Mouse (Mus musculus) intestine, postnatal 0 days (tissue): Measurements from ENCODE around the gene Klhl42. TPM values are rescaled to one million over a fixed set of nuclear protein-coding genes. Genes with fewer than 3 reads are reported as not detected.

Source experiments
- ATAC-seq: fragments of 200-750 bp; cut with Nextera tagmentation; 2 replicates; pipeline ENCODE4 v1.8.0; 2017; ENCODE audit warnings: mild to moderate bottlenecking, moderate TSS enrichment, moderate library complexity
- H3K27ac ChIP-seq: fragments of 300-500 bp; sonication (generic); 2 replicates; pipeline ENCODE4 v1.5.1; 2014; ENCODE audit warnings: mild to moderate bottlenecking, low read depth, low read length, moderate library complexity
- H3K27me3 ChIP-seq: fragments of 300-500 bp; sonication (generic); replicated peaks from 2 replicates; pipeline ENCODE4 v1.6.1; 2014; ENCODE audit warnings: low read length, mixed read lengths; ENCODE audit not compliant: control insufficient read depth, insufficient read depth
- H3K36me3 ChIP-seq: fragments of 300-500 bp; sonication (generic); 2 replicates; pipeline ENCODE4 v1.6.1; 2014; ENCODE audit warnings: mild to moderate bottlenecking, moderate library complexity; ENCODE audit not compliant: control insufficient read depth, insufficient read depth
- H3K4me1 ChIP-seq: fragments of 300-500 bp; sonication (generic); replicated peaks from 2 replicates; pipeline ENCODE4 v1.6.1; 2014; ENCODE audit warnings: antibody characterized with exemption, low read length, mixed read lengths; ENCODE audit not compliant: control insufficient read depth, insufficient read depth
- H3K4me2 ChIP-seq: fragments of 300-500 bp; sonication (generic); replicated peaks from 2 replicates; pipeline ENCODE4 v1.6.1; 2014; ENCODE audit warnings: low read depth, mild to moderate bottlenecking, moderate library complexity
- H3K4me3 ChIP-seq: fragments of 300-500 bp; sonication (generic); 2 replicates; pipeline ENCODE4 v1.5.1; 2014; ENCODE audit warnings: low read depth, low read length
- H3K9ac ChIP-seq: fragments of 300-500 bp; sonication (generic); 2 replicates; pipeline ENCODE4 v1.6.1; 2014; ENCODE audit warnings: mild to moderate bottlenecking, low read depth, low read length
- H3K9me3 ChIP-seq: fragments of 300-500 bp; sonication (generic); 2 replicates; pipeline ENCODE4 v1.6.1; 2016; ENCODE audit warnings: mixed run types; ENCODE audit not compliant: control insufficient read depth
- CTCF ChIP-seq: sonication (generic); IDR thresholded peaks from 2 replicates; pipeline ENCODE4 v1.5.1; 2016; ENCODE audit warnings: low read depth, mild to moderate bottlenecking, control low read depth, antibody characterized with exemption, moderate library complexity
- WGBS: fragments of 180-500 bp; shearing (Covaris S2); extraction: QIAGEN DNeasy Blood & Tissue Kit; methylation state at CpG from one replicate; pipeline ENCODE4 v1.1.7; 2014; 5-methylcytosine and 5-hydroxymethylcytosine counted together
- polyA plus RNA-seq: library from polyadenylated mRNA; unstranded; fragments of >200 nt; fragmentation: Nextera tagmentation; extraction: Ambion mirVana; gene quantifications from 2 replicates; pipeline ENCODE4 v1.2.1, GENCODE M21; 2015

The Klhl42 gene
- polyA plus RNA-seq, 1 experiment from 2014 or later = 3.2 TPM

DNA sequence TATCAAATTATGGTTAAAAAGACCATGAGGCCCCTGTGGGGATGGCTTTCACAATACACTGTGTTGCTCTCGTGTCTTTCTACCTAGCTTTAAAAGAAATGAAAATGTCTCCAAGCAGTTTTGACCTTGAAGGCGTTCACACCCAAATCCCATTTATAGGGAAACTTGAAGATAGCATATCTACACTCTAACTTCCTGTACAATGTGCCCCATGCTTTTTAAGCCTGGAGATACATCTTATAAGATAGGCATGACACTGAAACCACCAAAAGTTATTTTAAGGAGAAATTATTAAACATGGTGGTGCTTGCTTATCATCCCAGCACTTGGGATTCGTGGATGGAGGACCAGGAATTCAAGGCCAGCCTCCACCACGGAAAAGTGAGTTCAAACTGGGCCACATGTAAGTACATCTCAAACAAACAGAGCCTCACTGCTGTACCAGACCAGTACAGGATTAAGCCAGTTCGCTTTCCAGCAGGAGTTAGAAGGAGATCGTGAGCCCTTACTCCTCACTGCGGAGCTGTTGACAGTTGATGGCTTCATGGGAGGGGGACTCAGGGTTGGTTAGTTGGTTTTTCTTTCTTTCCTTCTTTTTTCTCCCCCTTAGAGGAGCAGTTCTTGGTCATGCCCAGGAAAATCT, 5.7 kb upstream of the Klhl42 start:
- WGBS = 64% methylated on average over 7 of the region's 7 CpGs
- no peak for ATAC-seq
- Histone ChIP-seq H3K4me3 (no peak overlapping the region), H3K4me2 (no peak overlapping the region), H3K27ac (no peak overlapping the region), H3K27me3 (no peaks in the 10 kb centered on the region), H3K9me3 (no peaks in the 10 kb centered on the region), H3K4me1 (no peaks in the 10 kb centered on the region), H3K36me3 (no peaks in the 10 kb centered on the region), H3K9ac (no peak overlapping the region)
- no peak for TF ChIP-seq CTCF

DNA sequence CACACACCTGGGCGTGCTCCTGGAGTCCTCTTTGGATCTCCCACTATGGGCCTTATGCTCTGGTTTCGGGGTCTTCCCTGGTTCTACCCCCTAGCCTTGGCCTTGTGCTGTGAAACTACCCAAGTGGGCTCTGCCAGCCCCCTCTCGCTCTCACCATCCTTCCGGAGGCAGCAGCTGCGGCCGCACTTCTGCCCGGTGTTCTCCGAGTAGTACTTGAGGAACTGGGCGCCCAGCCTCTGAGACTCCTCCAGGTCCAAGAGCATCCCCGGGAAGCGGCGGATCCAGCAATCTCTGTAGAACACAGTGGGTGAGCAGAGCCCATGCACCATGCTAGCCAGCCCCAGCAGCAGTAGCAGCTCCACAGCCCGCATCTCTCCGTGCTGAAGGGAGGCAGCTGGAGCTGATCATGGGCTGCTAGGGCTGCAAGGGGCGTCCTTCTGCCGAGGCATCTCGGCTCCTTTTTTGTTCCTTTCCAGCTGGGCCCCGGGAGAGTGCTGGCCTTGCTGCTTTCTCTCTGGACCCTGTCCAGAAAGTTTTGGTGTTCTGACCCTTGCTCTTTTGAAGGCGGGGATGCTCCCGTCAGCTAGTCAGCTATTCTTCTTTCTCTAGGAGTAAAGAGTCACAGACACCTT, 4.5 kb upstream of the Klhl42 start, which contains the start of gene Mansc4:
TSS of gene Mansc4 (minus strand) at position 439 of the 632 bp plus-strand sequence.
- H3K9ac ChIP-seq = no peak within 1 kb of the TSS
- H3K9me3 ChIP-seq = no peaks in the 10 kb centered on the region
- H3K36me3 ChIP-seq = no peaks in the 10 kb centered on the region
- no peaks in the 10 kb centered on the region for H3K27me3 ChIP-seq
- ATAC-seq = no peak
- no peak within 1 kb of the TSS for H3K4me3 ChIP-seq
- peak within 1 kb of the TSS; percentile 48 for H3K4me2 ChIP-seq
- H3K27ac ChIP-seq = no peak within 1 kb of the TSS
- H3K4me1 ChIP-seq = no peaks in the 10 kb centered on the region
- TF ChIP-seq CTCF = no peak
- 21% methylated on average over 20 of the region's 20 CpGs for WGBS

DNA sequence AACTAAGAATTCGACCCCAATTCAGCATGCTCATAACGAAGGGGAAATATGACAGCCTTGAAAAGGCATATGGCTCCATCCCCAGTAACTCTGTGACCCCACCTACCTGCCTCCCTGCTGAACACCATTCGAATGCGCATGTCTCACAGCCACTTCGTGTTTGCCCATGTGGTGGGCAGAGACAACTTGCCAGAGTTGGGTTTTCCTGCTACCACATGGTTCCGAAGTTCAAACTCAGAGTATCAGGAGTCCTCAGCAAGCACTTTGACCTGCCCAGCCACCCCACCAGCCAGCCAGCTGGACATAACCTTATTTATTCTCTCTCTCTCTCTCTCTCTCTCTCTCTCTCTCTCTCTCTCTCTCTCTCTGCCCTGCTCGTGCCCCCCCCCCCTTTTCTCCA, 3.4 kb upstream of the Klhl42 start:
- no peak for TF ChIP-seq CTCF
- H3K36me3 ChIP-seq = no peaks in the 10 kb centered on the region
- H3K4me3 ChIP-seq = no peak overlapping the region
- H3K27me3 ChIP-seq = no peaks in the 10 kb centered on the region
- H3K4me1 ChIP-seq = no peaks in the 10 kb centered on the region
- 52% methylated on average over 7 of the region's 7 CpGs for WGBS
- ATAC-seq = no peak
- H3K4me2 ChIP-seq = no peak overlapping the region
- H3K9ac ChIP-seq = no peak overlapping the region
- no peaks in the 10 kb centered on the region for H3K9me3 ChIP-seq
- H3K27ac ChIP-seq = no peak overlapping the region

DNA sequence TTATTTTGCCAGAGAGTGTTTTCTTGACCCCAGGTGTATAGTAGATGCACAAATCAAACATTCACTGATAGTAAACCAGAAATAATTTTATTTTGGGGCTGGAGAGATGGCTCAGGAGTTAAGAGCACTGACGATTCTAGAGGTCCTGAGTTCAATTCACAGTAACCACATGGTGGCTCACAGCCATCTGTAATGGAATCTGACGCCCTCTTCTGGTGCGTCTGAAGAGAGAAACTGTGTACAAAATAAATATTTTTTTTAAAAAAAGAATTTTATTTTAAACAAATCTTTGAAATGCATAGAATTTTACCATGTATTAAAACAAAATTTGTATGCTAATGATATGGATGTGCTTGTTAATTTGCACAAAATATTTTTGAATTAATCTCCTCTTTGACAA, 2.7 kb upstream of the Klhl42 start:
- 84% methylated on average over 3 of the region's 3 CpGs for WGBS
- no peak for ATAC-seq
- Histone ChIP-seq H3K9me3 (no peaks in the 10 kb centered on the region), H3K4me2 (no peak overlapping the region), H3K9ac (no peak overlapping the region), H3K27ac (no peak overlapping the region), H3K36me3 (no peaks in the 10 kb centered on the region), H3K4me1 (no peaks in the 10 kb centered on the region), H3K27me3 (no peaks in the 10 kb centered on the region), H3K4me3 (no peak overlapping the region)
- TF ChIP-seq CTCF = no peak; the same call in 1 of the 2 replicates

DNA sequence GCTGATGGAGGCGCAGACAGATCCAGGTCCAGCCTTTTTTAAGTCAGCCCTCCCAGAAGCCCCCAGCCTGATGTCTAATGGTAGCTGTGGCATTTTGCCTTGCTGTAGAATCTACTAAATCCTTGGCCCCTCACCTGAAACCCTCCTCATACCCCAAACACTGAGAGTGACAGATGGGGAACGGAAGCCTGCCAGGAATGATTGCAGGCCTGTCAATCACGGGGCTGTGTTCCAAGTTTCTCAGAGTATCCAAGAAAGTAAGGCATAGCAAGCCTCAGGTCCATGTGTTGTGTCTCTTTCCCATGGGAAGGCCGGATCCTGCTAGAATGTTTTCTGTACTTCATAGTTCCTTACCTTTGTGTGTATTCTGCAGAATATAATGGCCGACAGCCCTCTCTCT, 988 bp upstream of the Klhl42 start:
- Histone ChIP-seq H3K4me3 (no peak overlapping the region), H3K4me2 (no peak overlapping the region; the same call in 1 of the 2 replicates), H3K9ac (no peak overlapping the region), H3K4me1 (no peaks in the 10 kb centered on the region), H3K36me3 (no peaks in the 10 kb centered on the region), H3K27ac (no peak overlapping the region), H3K27me3 (no peaks in the 10 kb centered on the region), H3K9me3 (no peaks in the 10 kb centered on the region)
- TF ChIP-seq CTCF = no peak
- WGBS = 91% methylated on average over 5 of the region's 5 CpGs
- no peak for ATAC-seq

DNA sequence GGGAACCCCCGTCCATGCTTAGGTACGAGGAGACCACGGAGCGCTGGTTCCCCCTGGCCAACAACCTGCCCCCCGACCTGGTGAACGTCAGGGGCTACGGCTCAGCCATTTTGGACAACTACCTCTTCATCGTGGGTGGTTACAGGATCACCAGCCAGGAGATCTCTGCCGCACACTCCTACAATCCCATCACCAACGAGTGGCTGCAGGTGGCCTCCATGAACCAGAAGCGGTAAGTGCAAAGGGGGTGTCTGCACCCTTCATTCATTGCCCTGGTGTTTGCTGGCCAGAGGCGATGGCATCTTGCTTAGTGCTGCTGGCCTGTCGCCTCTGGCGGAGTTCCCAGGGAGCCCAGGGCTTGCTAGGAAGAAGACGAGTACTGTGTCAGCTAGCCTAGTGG, 957 bp downstream of the Klhl42 start:
- Histone ChIP-seq H3K27ac (peak overlapping the region; percentile 75), H3K4me3 (peak overlapping the region; percentile 86), H3K9ac (peak overlapping the region; percentile 83), H3K36me3 (no peaks in the 10 kb centered on the region; the same call in 1 of the 2 replicates), H3K4me1 (no peaks in the 10 kb centered on the region), H3K27me3 (no peaks in the 10 kb centered on the region), H3K9me3 (no peaks in the 10 kb centered on the region), H3K4me2 (peak overlapping the region; percentile 99)
- TF ChIP-seq CTCF = no peak
- WGBS = 2% methylated on average over 15 of the region's 15 CpGs
- ATAC-seq = no peak
